Mouse (Mus musculus): ENCODE data around the gene Fam214a.

Fam214a gene

GRCm38 (mm10) chr9:75022546-75022945, 69.9 kb downstream of the Fam214a start:
- no peak for DNase-seq (ENCODE audit: extremely low read depth, low read depth, low spot score)

- DNase-seq (ENCODE audit: extremely low read depth, low read depth, low spot score): no peak
Measured at GRCm38 (mm10) chr9:75023150-75023894, 70.6 kb downstream of the Fam214a start.

GRCm38 (mm10) chr9:75024089-75024488, 71.4 kb downstream of the Fam214a start:
- DNase-seq (ENCODE audit: extremely low read depth, low read depth, low spot score): no peak

- DNase-seq (ENCODE audit: extremely low read depth, low read depth, low spot score): no peak
Measured at GRCm38 (mm10) chr9:75025689-75026088, 73.0 kb downstream of the Fam214a start.

GRCm38 (mm10) chr9:75032408-75032807, 79.7 kb downstream of the Fam214a start:
- no peak for DNase-seq (ENCODE audit: extremely low read depth, low read depth, low spot score)

- DNase-seq (ENCODE audit: extremely low read depth, low read depth, low spot score): no peak
Measured at GRCm38 (mm10) chr9:75033141-75033540, 80.5 kb downstream of the Fam214a start.

GRCm38 (mm10) chr9:75034691-75035090, 82.0 kb downstream of the Fam214a start:
- no peak for DNase-seq (ENCODE audit: extremely low read depth, low read depth, low spot score)

GRCm38 (mm10) chr9:75035944-75036343, 83.3 kb downstream of the Fam214a start:
- DNase-seq (ENCODE audit: extremely low read depth, low read depth, low spot score): no peak

GRCm38 (mm10) chr9:75037451-75038356, 85.0 kb downstream of the Fam214a start, which contains the start of gene Arpp19:
TSS of gene Arpp19 (plus strand) at chr9:75037614.
- no peak for DNase-seq (ENCODE audit: extremely low read depth, low read depth, low spot score)

GRCm38 (mm10) chr9:75038357-75038688, 85.6 kb downstream of the Fam214a start:
- no peak for DNase-seq (ENCODE audit: extremely low read depth, low read depth, low spot score)

GRCm38 (mm10) chr9:75040566-75040965, 87.9 kb downstream of the Fam214a start:
- DNase-seq (ENCODE audit: extremely low read depth, low read depth, low spot score): no peak

- no peak for DNase-seq (ENCODE audit: extremely low read depth, low read depth, low spot score)
Measured at GRCm38 (mm10) chr9:75041840-75042525, 89.3 kb downstream of the Fam214a start.

- DNase-seq (ENCODE audit: extremely low read depth, low read depth, low spot score): no peak
Measured at GRCm38 (mm10) chr9:75043191-75043590, 90.5 kb downstream of the Fam214a start.

GRCm38 (mm10) chr9:75047079-75047478, 94.4 kb downstream of the Fam214a start:
- peak; percentile 65 for DNase-seq (ENCODE audit: extremely low read depth, low read depth, low spot score)

- no peak for DNase-seq (ENCODE audit: extremely low read depth, low read depth, low spot score)
Measured at GRCm38 (mm10) chr9:75049100-75049499, 96.4 kb downstream of the Fam214a start.

GRCm38 (mm10) chr9:75050003-75050402, 97.3 kb downstream of the Fam214a start:
- no peak for DNase-seq (ENCODE audit: extremely low read depth, low read depth, low spot score)

GRCm38 (mm10) chr9:75051841-75052240, 99.2 kb downstream of the Fam214a start:
- DNase-seq (ENCODE audit: extremely low read depth, low read depth, low spot score): no peak

GRCm38 (mm10) chr9:75055046-75055445, 102.4 kb downstream of the Fam214a start:
- no peak for DNase-seq (ENCODE audit: extremely low read depth, low read depth, low spot score)

GRCm38 (mm10) chr9:75064678-75065331, 112.1 kb downstream of the Fam214a start:
- no peak for DNase-seq (ENCODE audit: extremely low read depth, low read depth, low spot score)

GRCm38 (mm10) chr9:75070457-75071028, 117.9 kb downstream of the Fam214a start, which contains the start of gene Myo5a:
TSS of gene Myo5a (plus strand) at chr9:75071015.
- DNase-seq (ENCODE audit: extremely low read depth, low read depth, low spot score): no peak

All from fat pad, adult 2 months (tissue).